Mouse (Mus musculus): Measurements from ENCODE around the gene Syne1.

Gene Syne1

DNA sequence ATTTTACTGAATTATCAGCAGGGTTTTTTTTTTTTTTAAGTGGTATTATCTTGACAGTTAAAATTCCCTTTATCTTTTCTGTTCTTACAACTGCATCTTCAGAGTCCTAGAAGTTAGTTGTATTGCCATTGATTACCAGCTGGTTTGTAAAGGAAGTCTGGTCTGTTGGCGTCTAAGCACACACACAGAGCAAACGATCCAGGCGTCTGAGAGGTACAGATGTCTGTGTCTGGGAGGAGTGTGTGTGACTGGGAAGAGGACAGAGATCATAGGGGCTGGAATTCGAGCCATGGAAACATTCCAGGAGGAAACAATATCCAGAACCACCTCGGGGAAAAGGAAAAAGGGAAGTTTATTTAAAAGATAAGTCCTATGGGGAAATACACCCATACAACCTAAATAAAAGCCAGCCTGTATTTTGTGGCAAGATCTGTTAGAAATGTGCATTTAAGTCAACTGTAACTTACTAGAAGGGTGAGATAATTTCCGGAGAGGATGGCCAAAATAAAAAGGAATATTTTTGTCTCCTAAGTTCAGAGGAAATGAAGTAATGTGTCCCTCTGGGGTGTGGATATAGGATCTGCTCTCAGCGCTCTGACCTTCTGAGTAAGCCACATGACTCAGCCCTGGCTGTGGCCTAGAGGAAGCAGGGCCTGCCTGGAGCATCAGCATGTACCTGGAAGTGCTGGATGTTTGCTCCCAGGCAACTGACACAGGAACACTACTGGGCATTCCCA, 343.2 kb downstream of the Syne1 start:
- no peak for DNase-seq (ENCODE audit: extremely low spot score, low read depth, low spot score)

DNA sequence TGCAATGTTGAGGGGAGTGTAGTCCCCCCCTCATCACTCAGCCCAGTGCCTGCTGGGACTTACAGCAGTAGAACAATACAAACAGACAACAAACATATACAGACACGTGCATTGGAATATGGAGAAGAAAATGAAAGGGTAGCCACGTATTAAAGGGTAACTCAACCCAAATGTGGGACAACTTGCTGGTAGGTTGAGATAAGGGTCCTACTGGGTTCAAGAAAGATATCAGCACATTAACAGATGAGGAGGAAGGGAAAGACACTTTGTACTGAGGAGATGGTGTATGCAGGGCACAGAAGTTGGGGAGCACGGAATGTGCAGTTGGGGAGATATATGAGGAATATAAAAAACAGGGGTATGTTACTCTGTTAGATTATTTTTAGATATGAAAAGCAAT, 345.3 kb downstream of the Syne1 start:
- DNase-seq (ENCODE audit: extremely low spot score, low read depth, low spot score): no peak

DNA sequence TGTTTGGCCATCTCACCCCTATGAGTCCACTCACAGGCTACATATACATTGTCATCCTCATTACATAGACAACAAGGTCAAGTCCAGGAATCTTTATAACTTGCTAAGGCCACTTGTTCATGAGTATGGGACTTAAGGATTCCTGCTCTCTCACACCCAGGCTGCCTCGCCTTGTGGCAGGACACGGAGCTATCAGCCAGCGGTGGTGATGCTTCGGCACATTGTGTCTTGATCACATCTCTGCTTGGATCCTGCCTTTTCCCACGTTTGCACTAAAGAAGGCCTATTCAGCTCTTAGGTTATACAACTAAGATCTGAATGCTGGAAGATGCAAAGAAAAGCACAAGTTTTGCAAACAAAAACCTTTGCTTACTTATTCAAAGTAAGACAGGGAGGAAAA, 345.7 kb downstream of the Syne1 start:
- DNase-seq (ENCODE audit: extremely low spot score, low read depth, low spot score): no peak

DNA sequence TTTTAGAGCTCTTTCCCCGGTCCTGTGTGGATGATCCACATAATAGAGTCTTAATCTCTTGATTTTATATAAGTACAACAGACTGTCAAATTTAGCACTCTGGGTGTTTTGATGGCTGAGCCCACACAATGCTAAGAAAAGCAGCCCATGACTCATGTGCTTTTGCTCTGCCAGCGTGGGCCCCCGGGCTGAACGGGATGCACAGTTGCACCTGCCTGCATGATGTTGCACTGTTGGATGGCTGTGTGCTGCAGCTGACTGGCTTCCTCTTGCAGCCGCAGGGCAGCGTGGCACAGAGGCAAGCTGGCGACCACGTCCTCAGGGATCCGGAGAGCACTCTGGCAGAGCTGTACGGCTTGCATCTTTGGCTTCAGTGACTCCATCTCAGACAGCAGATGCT, 347.4 kb downstream of the Syne1 start:
- DNase-seq (ENCODE audit: extremely low spot score, low read depth, low spot score): no peak

DNA sequence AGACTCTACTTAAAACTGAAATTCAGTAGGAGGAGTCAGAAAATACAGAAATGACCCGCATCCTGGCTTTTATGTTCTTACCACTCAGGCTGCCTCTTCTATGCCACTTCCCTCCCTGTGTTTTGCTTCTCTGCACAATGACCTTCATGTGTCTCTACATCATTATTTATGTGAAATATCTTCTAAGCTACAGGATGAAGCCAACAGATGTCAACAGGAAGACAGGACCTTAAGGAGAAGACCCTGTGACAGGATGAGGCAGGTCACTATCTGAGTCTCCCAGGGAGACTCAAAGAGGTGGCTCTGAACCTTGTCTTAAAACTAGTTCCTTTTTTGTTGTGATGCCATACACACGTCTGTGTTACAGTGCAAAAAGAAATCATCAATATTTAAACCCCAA, 353.9 kb downstream of the Syne1 start:
- no peak for DNase-seq (ENCODE audit: extremely low spot score, low read depth, low spot score)

GRCm38 (mm10) chr10:5196267-5196666, 355.0 kb downstream of the Syne1 start:
- DNase-seq (ENCODE audit: extremely low spot score, low read depth, low spot score): no peak

DNA sequence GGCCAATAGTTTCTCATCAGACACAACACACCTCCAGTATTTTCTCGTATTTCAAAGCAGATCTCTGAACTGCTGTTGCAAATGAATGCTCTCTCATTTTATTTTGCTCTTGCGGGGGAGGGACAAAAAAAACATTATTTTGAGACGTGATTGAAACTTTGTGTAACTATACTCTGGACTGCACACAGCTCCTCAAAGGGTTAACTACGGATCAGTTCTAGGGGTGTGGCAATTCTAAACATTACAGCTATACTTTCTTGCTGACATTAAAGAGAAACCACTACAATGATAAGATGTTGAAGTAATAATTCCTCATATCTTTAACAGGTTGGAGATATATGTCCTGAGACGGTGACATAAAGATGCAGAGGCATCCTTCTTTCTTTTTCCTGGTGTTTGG, 356.0 kb downstream of the Syne1 start:
- no peak for DNase-seq (ENCODE audit: extremely low spot score, low read depth, low spot score)

GRCm38 (mm10) chr10:5194671-5195234, 356.5 kb downstream of the Syne1 start:
- peak; percentile 42 for DNase-seq (ENCODE audit: extremely low spot score, low read depth, low spot score)

- DNase-seq (ENCODE audit: extremely low spot score, low read depth, low spot score): no peak
These were observed 357.1 kb downstream of the Syne1 start for GRCm38 (mm10) chr10:5194081-5194670.

- no peak for DNase-seq (ENCODE audit: extremely low spot score, low read depth, low spot score)
These were observed 358.3 kb downstream of the Syne1 start for GRCm38 (mm10) chr10:5192861-5193490.

- DNase-seq (ENCODE audit: extremely low spot score, low read depth, low spot score): no peak
These were observed 360.5 kb downstream of the Syne1 start for GRCm38 (mm10) chr10:5190756-5191155.

DNA sequence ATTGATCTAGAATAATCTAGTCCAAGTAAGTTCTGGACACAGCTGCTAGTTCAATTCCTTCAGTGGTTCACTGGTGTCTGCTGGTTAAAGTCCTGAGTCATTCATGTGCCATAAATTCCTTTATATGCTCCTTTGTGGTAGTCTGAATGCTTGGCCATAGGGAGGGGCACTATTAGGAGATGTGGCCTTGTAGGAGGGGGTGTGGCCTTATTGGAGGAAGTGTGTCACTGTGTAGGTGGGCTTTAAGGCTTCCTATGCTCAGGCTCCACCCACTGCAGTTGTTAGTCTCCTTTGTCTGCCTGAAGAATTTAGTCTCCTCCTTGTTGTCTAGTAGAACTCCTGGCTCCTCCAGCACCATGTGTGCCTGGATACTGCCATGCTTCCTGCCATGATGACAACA, 362.4 kb downstream of the Syne1 start:
- no peak for DNase-seq (ENCODE audit: extremely low spot score, low read depth, low spot score)

GRCm38 (mm10) chr10:5185156-5186083, 365.9 kb downstream of the Syne1 start:
- no peak for DNase-seq (ENCODE audit: extremely low spot score, low read depth, low spot score)

GRCm38 (mm10) chr10:5181771-5182176, 369.5 kb downstream of the Syne1 start:
- no peak for DNase-seq (ENCODE audit: extremely low spot score, low read depth, low spot score)

- DNase-seq (ENCODE audit: extremely low spot score, low read depth, low spot score): no peak
These were observed 371.4 kb downstream of the Syne1 start for GRCm38 (mm10) chr10:5179891-5180290.

- DNase-seq (ENCODE audit: extremely low spot score, low read depth, low spot score): no peak
These were observed 373.8 kb downstream of the Syne1 start for GRCm38 (mm10) chr10:5177446-5178015.

DNA sequence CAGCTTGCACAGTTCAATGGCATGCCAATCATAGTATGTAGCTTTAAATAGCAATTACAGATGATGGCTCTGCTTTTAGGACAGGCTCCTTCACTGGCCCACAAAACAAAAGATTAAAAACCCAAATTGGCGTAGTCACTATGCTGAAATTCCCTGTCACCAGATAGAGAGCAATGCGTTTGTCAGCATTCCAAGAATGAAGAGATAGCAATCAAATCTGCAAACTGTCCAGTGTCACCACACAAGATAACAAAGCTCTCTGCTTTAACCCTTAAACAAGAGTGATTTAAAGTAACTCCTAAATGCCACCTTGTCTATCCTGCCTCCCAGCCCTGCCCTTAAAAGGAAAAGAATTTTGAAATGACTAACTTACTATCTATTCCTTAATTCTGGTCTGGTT, 374.9 kb downstream of the Syne1 start:
- no peak for DNase-seq (ENCODE audit: extremely low spot score, low read depth, low spot score)

DNA sequence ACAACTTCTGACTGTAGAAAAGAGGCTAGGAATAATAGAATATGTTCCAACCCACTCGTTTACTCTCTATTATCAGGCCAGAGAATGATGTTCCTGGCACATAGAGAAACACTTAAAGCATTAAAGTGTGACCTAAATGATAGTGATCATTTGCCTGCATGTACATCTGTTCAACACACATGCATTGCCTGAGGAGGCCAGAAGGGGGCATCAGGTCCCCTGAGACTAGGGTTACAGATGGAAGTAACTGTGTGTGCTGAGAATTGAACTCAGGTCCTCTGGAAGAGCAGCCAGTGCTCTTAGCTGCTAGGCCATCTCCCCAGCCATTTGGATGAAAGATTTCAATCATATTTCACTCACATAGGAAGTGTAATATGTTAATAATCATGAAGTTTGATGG, 380.9 kb downstream of the Syne1 start:
- DNase-seq (ENCODE audit: extremely low spot score, low read depth, low spot score): no peak

- no peak for DNase-seq (ENCODE audit: extremely low spot score, low read depth, low spot score)
These were observed 383.8 kb downstream of the Syne1 start for GRCm38 (mm10) chr10:5167481-5167880.

- no peak for DNase-seq (ENCODE audit: extremely low spot score, low read depth, low spot score)
These were observed 385.8 kb downstream of the Syne1 start for GRCm38 (mm10) chr10:5165439-5165838.

DNA sequence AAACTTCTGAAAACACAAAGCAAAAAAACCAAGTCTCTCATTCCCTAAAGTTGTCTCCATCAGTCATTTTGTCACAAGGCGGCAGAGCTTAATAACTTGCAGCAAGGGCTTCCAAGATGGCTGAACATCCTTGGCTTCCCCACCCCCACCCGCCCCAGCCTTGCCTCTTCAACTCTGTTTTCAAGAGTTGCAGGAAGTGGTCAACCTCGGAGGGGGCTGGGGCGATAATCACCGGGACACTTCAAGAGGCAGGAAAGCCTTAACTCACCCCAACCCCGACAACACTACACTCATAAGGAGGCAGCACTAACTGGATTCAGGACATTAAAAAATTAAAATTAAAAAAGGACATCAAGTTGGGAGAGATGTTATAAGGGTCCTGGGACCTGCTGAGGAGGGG, 387.5 kb downstream of the Syne1 start:
- DNase-seq (ENCODE audit: extremely low spot score, low read depth, low spot score): no peak
